Mouse (Mus musculus) lung, embryonic 14.5 days (tissue): Measurements from ENCODE around the gene Il10. TPM values are rescaled to one million over a fixed set of nuclear protein-coding genes. Genes with fewer than 3 reads are reported as not detected.

Source experiments
- ATAC-seq: fragments of 200-750 bp; cut with Nextera tagmentation; 2 replicates; pipeline ENCODE4 v1.8.0; 2017; ENCODE audit warnings: mild to moderate bottlenecking, moderate TSS enrichment, moderate library complexity; ENCODE audit not compliant: insufficient read depth
- DNase-seq: peaks from one replicate; pipeline ENCODE4 v3.0.0-alpha.2; 2015
- H3K27ac ChIP-seq: fragments of 300-500 bp; sonication (generic); 2 replicates; pipeline ENCODE4 v1.5.1; 2014; ENCODE audit warnings: low read depth, mild to moderate bottlenecking, moderate library complexity
- H3K27me3 ChIP-seq: fragments of 300-500 bp; sonication (generic); 2 replicates; pipeline ENCODE4 v1.6.1; 2014; ENCODE audit warnings: low read length, control low read depth; ENCODE audit not compliant: insufficient read depth
- H3K36me3 ChIP-seq: fragments of 300-500 bp; sonication (generic); 2 replicates; pipeline ENCODE4 v1.6.1; 2014; ENCODE audit warnings: control low read depth; ENCODE audit not compliant: insufficient read depth
- H3K4me1 ChIP-seq: fragments of 300-500 bp; sonication (generic); 2 replicates; pipeline ENCODE4 v1.6.1; 2014; ENCODE audit warnings: antibody characterized with exemption, control low read depth; ENCODE audit not compliant: insufficient read depth
- H3K4me2 ChIP-seq: fragments of 300-500 bp; sonication (generic); 2 replicates; pipeline ENCODE4 v1.6.1; 2014; ENCODE audit warnings: mild to moderate bottlenecking
- H3K4me3 ChIP-seq: fragments of 300-500 bp; sonication (generic); 2 replicates; pipeline ENCODE4 v1.5.1; 2014; ENCODE audit warnings: low read depth, low read length
- H3K9ac ChIP-seq: fragments of 300-500 bp; sonication (generic); 2 replicates; pipeline ENCODE4 v1.6.1; 2014
- H3K9me3 ChIP-seq: fragments of 300-500 bp; sonication (generic); 2 replicates; pipeline ENCODE4 v1.6.1; 2016; ENCODE audit warnings: low read depth, low read length, control low read depth
- CTCF ChIP-seq: IDR thresholded peaks from 2 replicates; pipeline ENCODE4 v1.5.1; 2016; ENCODE audit warnings: antibody characterized with exemption, low read depth
- WGBS: fragments of 180-500 bp; shearing (Covaris S2); extraction: QIAGEN DNeasy Blood & Tissue Kit; methylation state at CpG from one replicate; pipeline ENCODE4 v1.1.7; 2014; 5-methylcytosine and 5-hydroxymethylcytosine counted together
- polyA plus RNA-seq: library from polyadenylated mRNA; unstranded; fragments of >200 nt; fragmentation: Nextera tagmentation; extraction: Ambion mirVana; gene quantifications from 2 replicates; pipeline ENCODE4 v1.2.1, GENCODE M21; 2014

Gene Il10
- polyA plus RNA-seq, 1 experiment from 2014 or later: not detected

- 91% methylated on average over 3 of the region's 3 CpGs for WGBS
- ATAC-seq (no peak), DNase-seq (no peak)
- no peak for TF ChIP-seq CTCF
- Histone ChIP-seq H3K4me3 (no peak overlapping the region), H3K27me3 (no peaks in the 10 kb centered on the region), H3K36me3 (no peaks in the 10 kb centered on the region), H3K9me3 (no peaks in the 10 kb centered on the region), H3K4me2 (no peak overlapping the region), H3K4me1 (no peaks in the 10 kb centered on the region), H3K9ac (no peak overlapping the region), H3K27ac (no peak overlapping the region)
Observed at GRCm38 (mm10) chr1:131042721-131043120, 23.1 kb downstream of the Il10 start.

DNA sequence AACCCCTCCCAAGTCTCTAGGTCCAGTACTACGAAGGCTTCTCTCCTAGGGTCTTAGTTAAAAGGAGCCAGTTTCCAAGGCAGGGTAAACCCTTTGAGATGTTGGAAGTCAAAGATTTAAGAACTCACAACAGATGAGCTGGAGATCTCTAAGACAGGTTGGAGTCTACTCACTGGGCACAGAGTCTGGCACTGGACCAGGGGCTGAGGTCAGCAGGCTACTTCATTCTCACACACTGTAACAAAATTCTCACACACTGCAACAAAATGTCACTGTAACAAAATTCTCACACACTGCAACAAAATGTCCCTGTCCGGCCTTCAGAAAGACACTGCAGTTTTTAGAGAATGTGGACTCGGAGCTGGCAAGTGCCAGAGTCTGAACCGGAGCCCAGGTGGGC is 24.0 kb downstream of the Il10 start:
- TF ChIP-seq CTCF: no peak
- Histone ChIP-seq H3K36me3 (no peaks in the 10 kb centered on the region), H3K4me1 (no peaks in the 10 kb centered on the region), H3K27me3 (no peaks in the 10 kb centered on the region), H3K4me3 (no peak overlapping the region), H3K27ac (no peak overlapping the region), H3K4me2 (no peak overlapping the region), H3K9me3 (no peaks in the 10 kb centered on the region), H3K9ac (no peak overlapping the region)
- DNase-seq: no peak
- no peak for ATAC-seq
- 81% methylated on average over 4 of the region's 4 CpGs for WGBS

GRCm38 (mm10) chr1:131045723-131046355 is 26.2 kb downstream of the Il10 start:
- ATAC-seq (no peak), DNase-seq (no peak)
- no peaks in the 10 kb centered on the region for H3K4me1 ChIP-seq
- H3K27me3 ChIP-seq: no peaks in the 10 kb centered on the region
- no peak for TF ChIP-seq CTCF
- no peak overlapping the region for H3K4me2 ChIP-seq
- H3K9ac ChIP-seq: no peak overlapping the region
- no peak overlapping the region for H3K27ac ChIP-seq
- H3K9me3 ChIP-seq: no peaks in the 10 kb centered on the region
- no peak overlapping the region for H3K4me3 ChIP-seq
- no peaks in the 10 kb centered on the region for H3K36me3 ChIP-seq
- WGBS: 75% methylated on average over 2 of the region's 2 CpGs

DNA sequence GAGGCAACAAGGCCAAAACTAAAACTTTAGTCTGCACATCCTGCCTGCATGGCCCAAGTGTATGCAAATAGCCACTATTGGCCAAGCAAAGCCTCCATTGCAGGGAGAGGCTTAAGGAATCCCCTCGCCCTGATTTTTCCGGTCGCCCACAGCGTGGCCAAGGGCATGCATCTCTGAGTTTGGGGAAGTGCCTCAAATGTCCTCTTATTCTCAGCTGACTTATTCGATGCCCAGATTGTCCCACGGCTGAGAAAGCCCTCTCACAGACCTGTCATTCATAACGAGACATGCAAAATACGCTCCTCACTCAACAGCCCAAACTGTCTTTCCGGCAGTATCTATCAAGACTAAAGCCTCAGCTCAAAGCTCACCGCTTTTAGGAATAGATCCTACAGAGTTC is 27.0 kb downstream of the Il10 start:
- no peak for TF ChIP-seq CTCF
- H3K36me3 ChIP-seq: no peaks in the 10 kb centered on the region
- no peaks in the 10 kb centered on the region for H3K4me1 ChIP-seq
- no peaks in the 10 kb centered on the region for H3K27me3 ChIP-seq
- WGBS: 82% methylated on average over 10 of the region's 10 CpGs
- ATAC-seq (no peak), DNase-seq (no peak)
- no peak overlapping the region for H3K4me3 ChIP-seq
- no peak overlapping the region for H3K9ac ChIP-seq
- no peak overlapping the region for H3K4me2 ChIP-seq
- H3K9me3 ChIP-seq: no peaks in the 10 kb centered on the region
- H3K27ac ChIP-seq: no peak overlapping the region

DNA sequence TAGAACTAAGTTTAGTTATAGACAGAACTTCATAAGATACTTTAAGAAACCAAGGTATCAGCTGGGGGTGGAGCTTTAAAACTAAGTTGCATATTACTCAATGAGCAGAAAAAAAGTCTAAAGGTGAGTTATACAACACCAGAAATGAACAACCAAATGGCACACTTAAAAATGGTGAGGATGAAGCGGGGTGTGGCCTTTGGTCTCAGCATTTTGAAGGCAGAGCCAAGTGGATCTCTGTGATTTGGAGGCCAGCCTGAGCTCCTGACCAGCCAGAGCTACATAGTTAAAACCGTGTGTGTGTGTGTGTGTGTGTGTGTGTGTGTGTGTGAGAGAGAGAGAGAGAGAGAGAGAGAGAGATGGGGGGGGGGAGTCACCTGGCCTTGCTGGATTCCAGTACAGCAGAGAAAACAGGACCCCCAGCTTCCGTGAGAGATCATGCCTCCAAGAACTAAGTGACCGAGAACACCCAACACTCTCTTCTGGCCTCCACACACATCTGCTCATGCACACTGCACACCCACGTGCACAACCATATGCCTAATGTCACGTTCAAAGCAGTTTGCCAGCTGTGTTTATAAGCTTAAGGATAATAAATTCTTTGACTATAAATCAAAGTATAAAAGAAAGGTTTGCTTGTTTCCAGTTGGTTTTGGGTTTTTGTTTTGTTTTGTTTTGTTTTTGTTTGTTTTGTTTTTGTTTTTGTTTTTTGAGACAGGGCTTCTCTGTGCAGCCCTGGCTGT is 28.6 kb downstream of the Il10 start:
- ATAC-seq: no peak
- no peaks in the 10 kb centered on the region for H3K4me1 ChIP-seq
- H3K4me3 ChIP-seq: no peak overlapping the region
- peaks cover 6% of the 10 kb centered on the region; the same call in 1 of the 2 replicates for H3K36me3 ChIP-seq
- H3K9me3 ChIP-seq: no peaks in the 10 kb centered on the region
- H3K4me2 ChIP-seq: no peak overlapping the region
- no peak for DNase-seq
- TF ChIP-seq CTCF: no peak
- no peak overlapping the region for H3K27ac ChIP-seq
- H3K9ac ChIP-seq: no peak overlapping the region
- 43% methylated on average over 6 of the region's 6 CpGs for WGBS
- no peaks in the 10 kb centered on the region for H3K27me3 ChIP-seq

GRCm38 (mm10) chr1:131048946-131049345 is 29.3 kb downstream of the Il10 start:
- ATAC-seq: no peak
- H3K4me1 ChIP-seq: no peaks in the 10 kb centered on the region
- H3K9me3 ChIP-seq: no peaks in the 10 kb centered on the region
- no peak overlapping the region for H3K4me3 ChIP-seq
- TF ChIP-seq CTCF: no peak
- no peak overlapping the region for H3K9ac ChIP-seq
- H3K27ac ChIP-seq: no peak overlapping the region
- H3K36me3 ChIP-seq: peaks cover 10% of the 10 kb centered on the region
- no peaks in the 10 kb centered on the region for H3K27me3 ChIP-seq
- H3K4me2 ChIP-seq: no peak overlapping the region
- WGBS: 83% methylated on average over 8 of the region's 8 CpGs
- no peak for DNase-seq

- H3K27ac ChIP-seq: no peak overlapping the region
- H3K4me2 ChIP-seq: no peak overlapping the region
- DNase-seq: no peak
- no peaks in the 10 kb centered on the region for H3K9me3 ChIP-seq
- H3K36me3 ChIP-seq: peaks cover 14% of the 10 kb centered on the region
- ATAC-seq: no peak
- no peak overlapping the region for H3K4me3 ChIP-seq
- no peak for TF ChIP-seq CTCF
- no peak overlapping the region for H3K9ac ChIP-seq
- H3K27me3 ChIP-seq: no peaks in the 10 kb centered on the region
- WGBS: 62% methylated on average over 5 of the region's 5 CpGs
- no peaks in the 10 kb centered on the region for H3K4me1 ChIP-seq
Observed at GRCm38 (mm10) chr1:131049361-131049806, 29.7 kb downstream of the Il10 start.
